Mouse (Mus musculus): ENCODE results near the gene Vangl2.

Gene Vangl2

DNA sequence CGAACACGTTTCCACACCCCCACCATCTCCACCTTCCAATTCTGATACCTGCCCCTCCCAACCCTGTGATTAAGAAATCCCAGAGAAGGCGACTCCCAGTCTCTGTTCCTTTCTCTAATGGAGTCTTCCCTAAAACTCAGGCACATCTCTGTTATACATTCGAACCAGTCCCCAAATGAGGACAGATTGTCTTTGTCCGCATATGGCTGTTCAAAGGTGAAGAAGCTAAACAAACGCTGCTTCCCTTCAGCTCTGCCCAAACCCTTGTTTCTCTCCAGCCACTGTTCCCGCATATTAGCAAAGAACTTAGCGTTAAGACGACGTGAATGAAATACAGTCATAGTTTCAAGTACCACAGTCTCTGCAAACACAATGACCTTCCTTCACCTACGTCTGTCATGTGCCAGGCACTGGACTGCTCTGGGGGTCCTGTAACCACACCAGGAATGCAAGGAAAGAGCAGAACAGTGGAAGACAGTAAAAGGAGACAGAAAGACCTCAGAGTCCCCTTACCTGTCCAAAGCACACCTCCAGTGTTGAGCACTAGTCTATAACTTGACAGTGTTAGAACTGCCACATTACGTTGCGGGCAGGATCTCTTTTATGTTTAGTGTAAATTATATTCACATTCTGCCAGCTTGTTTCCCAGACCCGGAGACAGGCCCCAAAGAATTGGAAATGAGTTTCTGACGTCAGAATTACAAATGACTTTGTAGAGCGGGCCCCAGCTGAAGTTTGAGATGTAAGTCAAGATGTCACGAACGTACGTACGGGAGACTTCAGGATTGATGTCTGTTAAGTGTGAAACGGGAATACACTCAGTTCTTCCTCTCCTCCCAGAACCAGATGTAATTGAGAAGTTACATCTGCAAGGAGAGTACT, at the start of gene Vangl2:
Vangl2 (minus strand) TSS at position 51 of the 882 bp plus-strand sequence.
- DNase-seq (ENCODE audit: low spot score): no peak

DNA sequence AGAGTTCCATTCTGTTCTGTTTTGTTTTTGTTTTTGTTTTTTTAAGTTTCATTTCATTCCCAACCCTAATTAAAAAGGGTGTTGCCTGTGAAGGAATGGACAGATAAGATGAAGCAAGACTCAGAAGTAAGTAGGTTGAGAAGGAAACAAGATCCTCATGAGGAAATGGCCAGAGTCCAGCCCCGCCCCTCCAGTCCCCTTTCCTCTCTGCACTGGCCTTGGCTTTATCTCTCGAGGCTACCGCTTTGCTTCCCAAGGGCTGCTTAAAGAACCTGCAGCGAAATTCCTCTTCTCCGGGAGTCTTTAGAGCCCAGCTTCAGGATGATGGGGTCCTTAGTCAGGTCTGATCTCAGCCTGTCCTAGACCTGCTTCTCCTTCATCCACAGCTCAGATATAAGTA, 49.7 kb upstream of the Vangl2 start:
- no peak for DNase-seq (ENCODE audit: low spot score)

DNA sequence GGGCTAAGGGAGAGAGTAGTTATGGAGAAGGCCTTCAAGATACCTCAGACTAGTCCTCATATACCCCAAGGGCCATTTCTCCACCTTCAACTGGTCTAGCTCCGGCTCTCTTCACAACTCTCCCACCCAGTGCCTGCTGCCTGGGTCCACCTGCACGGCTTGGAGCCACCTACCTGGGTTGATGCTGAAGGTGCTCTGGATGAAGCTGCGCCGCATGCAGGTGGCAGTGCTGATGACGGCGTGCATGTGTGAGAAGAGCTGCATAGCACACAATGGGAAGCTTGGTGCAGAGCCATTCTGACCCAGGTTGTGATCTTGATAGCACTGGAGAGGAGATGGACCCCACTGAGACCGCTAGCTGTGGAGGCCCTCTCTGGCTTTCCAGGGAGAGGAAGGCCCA, 44.4 kb upstream of the Vangl2 start:
- DNase-seq (ENCODE audit: low spot score): no peak

DNA sequence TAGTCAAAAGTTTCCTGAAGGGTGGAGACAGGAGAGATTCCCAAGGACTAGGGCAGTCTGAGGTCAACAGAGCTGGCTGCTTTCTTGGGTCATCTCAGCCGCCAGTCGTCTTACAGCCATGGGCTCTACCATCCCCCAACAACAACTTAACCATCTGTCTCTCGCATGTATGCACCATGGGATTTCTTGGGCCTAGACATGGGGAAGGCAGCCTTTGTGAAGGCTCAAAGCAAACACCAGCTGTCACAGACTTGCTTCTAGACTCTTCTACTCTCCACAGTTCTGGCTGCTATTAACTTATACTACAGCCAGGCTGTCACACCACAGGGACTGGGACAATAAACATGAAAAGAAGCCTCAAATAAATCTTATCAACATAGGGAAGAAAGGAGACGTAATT, 43.3 kb upstream of the Vangl2 start:
- no peak for DNase-seq (ENCODE audit: low spot score)

DNA sequence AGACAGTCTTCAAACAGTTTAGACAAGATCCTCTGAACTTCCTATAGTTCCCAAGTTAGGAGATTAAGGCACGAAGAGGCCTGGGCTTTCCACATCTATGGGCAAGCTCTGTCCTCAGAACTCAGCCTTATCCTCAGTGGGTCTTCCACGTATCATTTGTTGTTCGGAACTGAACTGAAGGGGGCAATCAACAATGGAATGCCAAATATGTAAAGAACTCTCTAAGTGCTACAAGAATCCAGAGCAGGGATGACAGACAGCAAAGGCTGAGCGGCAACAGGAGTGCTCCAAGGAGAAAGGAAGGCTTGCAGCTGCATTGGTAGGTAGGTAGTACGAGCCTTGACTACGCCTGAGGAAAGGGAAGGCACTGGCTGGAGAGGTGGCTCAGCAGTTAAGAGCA, 42.0 kb upstream of the Vangl2 start:
- DNase-seq (ENCODE audit: low spot score): no peak

DNA sequence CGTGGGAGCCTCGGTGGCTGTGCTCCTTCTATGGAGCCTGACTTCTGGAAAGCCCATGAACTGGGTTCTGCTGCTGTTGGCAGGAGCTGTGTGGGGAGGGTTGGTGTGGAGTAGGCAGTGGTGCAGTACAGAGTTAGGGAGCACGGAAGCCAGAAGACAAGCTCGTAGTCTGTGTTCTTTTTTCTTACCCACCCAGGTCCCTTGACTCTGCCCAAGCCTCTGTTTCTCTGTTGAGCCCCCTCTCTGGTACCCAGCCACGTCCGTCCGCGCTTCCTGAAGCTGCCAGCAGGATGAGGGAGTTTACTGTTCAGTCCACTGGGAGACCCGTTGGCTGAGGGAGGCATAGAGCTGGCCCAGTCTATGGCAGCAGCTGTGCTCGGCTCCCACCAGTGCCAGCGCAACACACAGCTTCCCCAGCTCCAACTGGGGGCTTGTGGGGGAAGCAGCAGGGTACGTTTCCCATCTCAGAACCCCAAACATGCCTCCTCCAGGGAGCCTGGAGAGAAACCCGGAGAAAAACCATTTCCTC, 36.4 kb upstream of the Vangl2 start:
- DNase-seq (ENCODE audit: low spot score): no peak

DNA sequence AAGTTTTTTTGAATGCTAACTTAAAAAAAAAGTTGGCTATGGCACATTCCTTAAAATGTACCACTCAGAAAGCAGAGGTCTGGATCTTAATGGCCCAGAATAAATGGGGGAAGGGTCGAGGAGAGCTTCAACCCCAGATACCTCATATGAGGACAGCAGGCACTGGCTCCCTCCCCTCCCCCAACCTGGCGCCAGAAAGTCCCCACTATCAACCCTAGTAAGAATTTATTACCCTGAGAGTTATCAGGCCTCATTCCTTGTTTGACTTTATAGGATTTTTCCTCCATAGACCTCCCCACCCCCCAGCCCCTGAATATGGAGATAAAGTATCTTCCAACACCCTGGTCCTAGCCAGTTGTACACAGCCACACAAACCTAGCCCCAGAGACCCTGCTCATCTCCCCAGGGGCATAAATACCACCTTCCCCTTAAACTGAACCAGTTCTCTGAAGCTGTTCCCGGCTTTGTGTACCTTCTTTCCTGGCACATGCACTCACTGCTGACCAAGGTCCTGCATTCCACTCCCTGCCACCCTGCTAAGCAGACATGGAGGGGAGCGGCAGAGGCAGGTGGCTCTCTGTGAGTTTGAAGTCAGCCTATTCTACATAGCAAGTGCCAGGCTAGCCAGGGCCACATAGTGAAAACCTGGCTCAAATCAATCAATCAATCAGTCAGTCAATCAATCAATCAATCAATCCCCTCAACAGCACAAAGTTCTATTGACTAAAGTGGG, 35.2 kb upstream of the Vangl2 start:
- no peak for DNase-seq (ENCODE audit: low spot score)

DNA sequence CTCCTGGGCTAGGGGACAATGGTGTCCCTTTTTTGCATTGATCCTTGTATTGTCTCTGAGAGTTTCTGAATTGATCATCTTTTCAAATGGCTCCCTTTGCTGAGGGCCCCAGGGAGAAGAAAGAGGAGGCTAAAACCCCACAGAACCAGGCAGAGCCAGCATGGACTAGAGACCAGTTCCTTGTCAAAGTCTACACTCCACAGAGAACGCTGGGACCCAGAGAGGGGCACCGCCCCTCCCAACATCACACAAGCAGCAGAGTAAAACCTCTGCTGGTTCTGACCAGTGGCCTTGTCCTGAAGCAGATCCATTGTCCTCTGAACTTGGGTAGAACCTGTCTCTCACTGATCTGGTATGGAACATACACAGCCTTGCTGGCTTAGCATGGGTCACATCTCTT, 33.9 kb upstream of the Vangl2 start:
- no peak for DNase-seq (ENCODE audit: low spot score)

DNA sequence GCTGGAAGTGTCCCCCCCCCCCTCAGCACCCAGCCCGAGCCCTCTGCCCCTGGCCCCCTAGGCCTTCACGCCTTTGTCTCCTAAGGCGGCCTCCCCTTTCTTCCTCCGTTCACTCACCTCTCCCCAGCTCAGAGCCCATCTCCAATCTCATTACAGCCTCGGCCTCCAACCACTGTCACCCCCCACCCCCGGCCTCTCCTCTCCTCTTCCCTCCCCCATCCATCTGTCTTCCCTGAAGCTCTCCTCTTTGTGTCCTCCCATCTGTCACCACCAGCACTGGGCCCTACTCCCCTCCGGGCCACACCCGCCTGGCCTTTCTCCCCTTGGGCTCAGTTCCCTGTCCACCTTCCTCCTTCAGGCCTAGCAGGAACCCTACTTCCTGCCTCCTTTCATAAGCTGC, 33.0 kb upstream of the Vangl2 start:
- DNase-seq (ENCODE audit: low spot score): no peak

DNA sequence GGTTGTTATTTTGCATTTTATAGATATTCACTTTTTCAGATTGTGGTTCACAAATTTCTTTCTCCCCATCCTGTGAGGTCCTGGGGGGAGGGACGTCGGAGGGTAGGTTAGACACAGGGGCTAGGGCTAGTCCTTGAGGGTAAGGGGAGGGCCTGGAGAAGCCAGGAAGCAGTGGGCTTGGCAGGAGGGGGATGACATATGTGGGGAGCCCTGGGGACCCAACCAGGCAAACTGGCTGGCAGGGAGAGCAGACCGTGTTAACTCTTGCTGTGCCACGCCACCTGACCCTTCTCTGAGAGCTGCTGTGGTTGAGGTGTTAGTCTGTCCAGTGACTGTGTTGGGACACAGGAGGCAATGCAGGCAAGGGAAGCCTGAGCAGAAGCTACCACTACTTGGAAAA, 32.4 kb upstream of the Vangl2 start:
- DNase-seq (ENCODE audit: low spot score): no peak

DNA sequence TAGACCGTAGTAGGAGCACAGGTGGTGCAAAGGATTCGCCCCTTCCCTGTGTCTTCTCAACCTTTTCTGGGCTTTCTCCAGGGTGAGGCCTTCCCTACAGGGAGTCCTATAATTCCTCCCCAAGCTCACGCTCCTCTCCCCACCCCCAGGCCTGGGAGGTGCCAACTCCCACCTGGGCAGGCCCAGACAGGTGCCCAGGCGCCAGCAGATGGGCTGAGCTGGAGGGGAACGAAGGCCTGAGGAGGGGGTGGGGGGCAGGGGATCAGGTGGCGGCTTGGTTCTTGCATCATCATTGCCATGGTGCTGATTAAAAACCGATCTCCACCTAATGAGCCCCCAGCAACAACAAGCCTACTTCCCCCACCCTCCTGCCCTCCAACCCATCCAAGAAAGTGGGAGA, 30.6 kb upstream of the Vangl2 start:
- DNase-seq (ENCODE audit: low spot score): no peak

DNA sequence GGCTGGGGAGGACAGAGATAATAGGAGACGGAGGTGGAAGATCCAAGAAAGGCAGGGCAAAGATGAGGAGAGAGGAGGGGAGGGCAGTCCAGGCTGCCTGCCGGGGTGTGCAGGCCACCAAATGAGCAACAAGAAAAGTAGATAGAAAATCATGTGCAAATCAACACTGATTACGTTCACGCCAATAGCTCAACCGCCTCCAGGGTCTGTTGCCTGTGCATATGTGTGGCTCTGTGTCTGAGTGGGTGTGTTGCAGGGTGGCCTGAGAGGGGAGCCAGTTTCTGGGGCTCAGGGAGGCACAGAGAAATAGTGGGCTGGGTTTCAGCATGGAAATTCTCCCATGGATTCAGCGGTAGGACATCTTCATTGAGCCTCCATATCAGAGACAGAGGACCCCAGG, 30.1 kb upstream of the Vangl2 start:
- no peak for DNase-seq (ENCODE audit: low spot score)

DNA sequence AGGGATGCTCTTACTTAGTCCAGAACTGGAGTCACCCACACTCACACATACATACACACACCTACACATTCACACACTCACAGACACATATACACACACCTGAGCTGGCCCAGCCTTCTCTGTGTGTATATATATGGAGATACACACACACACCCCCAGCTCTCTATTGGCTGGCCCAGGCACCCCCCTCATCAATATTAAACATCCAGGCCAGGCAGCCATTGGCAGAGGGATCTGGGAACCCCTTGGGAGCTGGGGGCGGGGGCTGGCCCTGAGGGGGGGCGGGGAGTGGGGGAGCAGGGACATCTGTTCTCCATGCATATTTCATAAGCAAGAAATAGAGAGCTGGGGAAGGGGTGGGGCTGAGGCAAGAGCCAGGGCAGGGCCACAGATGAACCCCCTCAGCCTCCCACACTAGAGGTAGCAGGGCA, 29.3 kb upstream of the Vangl2 start, which contains the start of gene Nhlh1:
Nhlh1 (minus strand) TSS at position 83 of the 431 bp plus-strand sequence.
- DNase-seq (ENCODE audit: low spot score): no peak

DNA sequence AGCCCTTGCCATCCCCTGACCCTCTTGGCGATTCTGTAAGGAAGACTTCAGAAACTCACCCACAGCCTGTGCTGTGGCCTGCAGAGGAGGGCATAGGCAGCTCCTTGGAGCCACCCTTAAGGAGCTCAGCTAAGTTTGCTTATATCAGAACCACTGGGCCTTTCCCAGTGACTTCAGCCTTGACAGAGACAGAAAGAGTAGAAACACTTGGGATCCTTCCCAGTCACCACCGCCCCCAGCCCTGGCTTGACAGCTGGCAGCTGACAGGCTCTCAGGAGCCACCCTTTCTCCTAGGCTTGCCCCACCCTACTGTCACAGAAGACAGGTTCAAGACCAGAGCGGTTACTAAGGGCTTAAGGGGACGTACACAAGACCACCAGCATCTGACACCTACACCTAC, 28.0 kb upstream of the Vangl2 start:
- DNase-seq (ENCODE audit: low spot score): no peak

DNA sequence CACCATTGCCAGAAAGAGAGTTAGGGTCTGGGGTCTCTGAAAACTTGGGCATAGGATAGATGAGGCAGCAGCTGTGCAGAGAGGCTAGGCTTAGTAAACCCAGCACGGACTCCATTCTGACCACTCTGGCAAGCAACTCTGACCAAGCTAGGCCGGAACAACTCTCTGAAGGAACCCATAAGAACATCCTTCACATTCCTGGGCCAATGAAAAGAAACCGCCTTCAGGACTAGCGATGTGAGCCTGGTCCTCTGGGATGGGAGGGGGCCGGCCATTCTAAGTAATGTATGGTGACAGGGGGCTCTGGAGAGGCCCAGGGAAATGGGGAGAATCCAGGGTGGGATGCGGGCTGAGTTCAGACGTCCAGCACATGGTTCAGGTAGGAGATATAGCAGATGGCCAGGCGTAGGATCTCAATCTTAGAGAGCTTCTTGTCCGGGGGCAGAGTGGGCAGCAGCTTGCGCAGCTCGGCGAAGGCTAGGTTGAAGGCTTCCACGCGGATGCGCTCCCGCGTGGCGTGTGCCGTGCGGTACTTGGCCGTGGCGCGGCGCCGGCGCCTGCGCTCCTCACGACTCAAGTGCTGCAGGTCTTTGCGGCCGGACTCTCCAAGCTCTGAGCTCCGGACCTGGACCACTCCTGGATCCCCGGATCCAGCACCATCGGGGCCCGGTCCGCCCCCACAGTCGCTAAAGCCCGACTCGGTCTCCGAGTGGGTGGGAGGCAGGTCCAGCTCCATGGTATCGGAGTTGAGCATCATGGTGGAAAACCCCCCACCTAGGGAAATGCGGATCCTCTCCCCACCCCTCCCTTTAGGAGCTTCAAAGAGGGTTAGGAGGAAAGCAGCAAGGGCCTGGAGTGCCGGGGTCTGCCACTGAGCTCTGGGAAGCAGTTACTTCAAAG, 25.5 kb upstream of the Vangl2 start:
- DNase-seq (ENCODE audit: low spot score): no peak

DNA sequence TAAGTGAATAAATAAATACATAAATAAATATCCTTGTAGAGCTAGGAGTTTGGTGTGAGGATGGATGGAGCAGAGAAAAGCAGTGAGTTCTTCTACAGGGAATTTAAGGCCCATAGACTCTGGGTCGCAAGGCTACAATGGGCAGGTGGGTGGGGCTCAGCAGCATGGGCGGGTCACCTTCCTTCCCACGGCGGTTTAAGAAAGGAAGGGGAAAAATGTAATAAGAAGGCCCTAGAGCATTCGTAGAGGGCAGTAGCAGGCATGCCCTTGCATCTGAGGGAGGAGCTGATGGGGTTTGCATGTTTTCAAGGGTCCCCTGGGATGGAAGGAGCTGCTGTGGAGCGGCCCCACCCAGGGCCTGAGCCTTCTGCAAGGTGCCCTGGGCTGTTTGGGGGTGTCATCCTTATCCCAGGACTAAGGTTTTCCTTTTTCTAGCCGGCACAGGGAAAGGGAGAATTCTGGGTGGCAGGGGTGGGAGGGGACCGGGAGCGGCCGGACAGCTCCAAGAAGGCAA, 24.6 kb upstream of the Vangl2 start:
- DNase-seq (ENCODE audit: low spot score): no peak

DNA sequence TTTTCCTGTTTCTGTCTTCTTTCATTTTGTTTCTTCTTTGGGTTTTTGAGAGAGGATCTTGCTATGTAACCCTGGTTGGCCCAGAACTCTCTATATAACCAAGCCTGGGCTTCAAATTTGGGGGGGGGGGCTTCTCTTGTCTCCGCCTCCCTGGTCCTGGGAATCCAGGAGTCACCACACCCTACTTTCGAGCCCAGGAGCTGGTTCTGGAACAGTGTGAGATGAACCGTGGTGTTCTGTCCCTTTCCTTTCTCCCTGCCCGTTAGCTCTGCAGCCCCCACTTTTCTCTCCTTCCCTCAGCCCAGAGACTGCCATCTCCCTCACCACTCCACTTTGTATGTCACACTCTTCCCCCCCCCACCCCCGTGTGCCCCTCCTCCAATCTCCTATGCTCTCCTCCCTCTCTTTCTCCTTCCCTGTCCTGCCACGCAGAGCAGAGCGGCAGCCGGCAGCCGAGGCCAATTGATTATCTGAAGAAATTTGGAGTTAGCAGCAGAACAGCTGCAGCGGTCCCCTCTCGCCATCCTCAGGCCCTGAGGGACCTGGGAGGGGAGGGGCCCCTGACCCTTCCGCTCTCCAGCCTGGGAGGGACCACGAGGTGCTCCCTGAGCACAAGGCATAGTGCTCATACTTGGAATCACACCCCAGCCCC, 21.0 kb upstream of the Vangl2 start:
- DNase-seq (ENCODE audit: low spot score): no peak

DNA sequence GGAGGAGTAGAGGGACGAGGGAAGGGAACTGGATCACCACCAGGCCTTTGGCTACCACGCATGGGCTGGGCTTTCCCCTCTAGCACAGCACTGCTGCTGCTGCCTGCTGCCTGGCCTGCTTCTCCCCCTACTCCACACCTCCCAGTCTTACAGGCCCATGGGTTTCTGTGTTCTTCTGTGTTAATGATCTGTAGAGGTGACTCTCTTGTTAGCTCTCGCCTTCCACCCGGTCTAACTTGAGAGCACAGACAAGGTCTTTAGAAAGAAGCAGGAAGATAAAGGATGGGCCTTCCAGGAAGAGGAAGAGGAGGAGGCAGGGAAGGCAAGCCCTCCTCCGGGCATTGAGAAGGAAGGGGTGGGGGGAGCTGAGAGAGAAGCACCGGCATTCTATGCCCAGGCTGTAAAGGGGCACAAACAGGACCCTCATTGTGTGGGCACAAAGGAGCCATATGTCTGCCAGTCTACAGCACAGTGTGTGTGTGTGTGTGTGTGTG, 20.0 kb upstream of the Vangl2 start:
- no peak for DNase-seq (ENCODE audit: low spot score)

DNA sequence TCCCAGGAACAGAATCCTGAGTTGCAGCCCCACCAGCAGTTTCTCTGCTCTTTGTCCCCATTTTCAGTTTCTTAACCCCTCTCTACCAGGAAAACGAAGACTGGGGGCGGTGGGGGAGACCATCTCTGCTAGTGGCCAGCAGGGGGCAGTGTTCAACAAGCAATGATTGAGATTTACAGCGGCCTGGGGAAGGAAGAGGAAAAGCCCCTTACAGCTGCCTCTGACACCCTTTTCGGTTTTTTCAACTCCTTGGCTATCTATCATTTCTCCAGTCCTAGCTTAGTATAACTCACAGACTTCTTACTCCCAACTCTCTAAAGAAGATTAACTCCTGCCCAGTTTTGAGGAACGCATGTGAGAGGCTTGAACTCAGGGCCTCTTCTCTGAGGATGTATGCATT, 18.7 kb upstream of the Vangl2 start:
- DNase-seq (ENCODE audit: low spot score): peak; percentile 40

DNA sequence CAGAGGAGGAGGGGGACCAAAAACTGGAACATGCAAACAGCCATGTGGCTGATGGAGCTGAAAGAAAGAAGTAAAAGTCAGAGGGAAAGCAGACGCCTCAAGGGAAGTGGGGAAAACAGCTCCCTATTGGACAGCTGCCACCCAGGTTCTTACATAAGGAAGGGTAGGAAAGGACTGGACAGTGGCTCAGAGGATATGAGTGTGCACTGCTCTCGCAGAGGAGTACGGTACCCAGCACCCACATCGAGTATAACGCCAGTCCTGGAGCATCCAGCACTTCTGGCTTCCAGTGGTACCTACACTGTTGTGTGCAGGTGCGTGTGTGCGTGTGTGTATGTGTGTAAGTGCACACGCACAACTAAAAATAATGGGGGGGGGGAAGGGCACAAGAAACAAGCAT, 18.2 kb upstream of the Vangl2 start:
- DNase-seq (ENCODE audit: low spot score): no peak

DNA sequence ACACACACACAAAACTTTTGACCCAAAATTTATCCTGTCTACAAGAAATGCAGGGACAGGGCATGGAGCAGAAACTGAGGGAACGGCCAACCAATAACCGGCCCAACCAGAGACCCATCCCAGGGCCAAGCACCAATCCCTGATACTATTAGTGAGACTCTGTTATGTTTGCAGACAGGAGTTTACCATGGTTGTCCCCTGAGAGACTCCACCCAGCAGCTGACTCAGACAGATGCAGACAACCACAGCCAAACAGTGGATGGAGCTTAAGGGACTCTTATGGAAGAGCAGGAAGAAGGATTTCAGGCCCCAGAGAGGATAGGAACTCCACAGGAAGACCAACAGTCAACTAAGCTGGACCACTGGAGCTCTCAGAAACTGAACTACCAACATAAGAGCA, 1.7 kb upstream of the Vangl2 start:
- no peak for DNase-seq (ENCODE audit: low spot score)
